Comparison of ENCODE assay signal across 8 mouse cellular contexts in the genomic region with DNA sequence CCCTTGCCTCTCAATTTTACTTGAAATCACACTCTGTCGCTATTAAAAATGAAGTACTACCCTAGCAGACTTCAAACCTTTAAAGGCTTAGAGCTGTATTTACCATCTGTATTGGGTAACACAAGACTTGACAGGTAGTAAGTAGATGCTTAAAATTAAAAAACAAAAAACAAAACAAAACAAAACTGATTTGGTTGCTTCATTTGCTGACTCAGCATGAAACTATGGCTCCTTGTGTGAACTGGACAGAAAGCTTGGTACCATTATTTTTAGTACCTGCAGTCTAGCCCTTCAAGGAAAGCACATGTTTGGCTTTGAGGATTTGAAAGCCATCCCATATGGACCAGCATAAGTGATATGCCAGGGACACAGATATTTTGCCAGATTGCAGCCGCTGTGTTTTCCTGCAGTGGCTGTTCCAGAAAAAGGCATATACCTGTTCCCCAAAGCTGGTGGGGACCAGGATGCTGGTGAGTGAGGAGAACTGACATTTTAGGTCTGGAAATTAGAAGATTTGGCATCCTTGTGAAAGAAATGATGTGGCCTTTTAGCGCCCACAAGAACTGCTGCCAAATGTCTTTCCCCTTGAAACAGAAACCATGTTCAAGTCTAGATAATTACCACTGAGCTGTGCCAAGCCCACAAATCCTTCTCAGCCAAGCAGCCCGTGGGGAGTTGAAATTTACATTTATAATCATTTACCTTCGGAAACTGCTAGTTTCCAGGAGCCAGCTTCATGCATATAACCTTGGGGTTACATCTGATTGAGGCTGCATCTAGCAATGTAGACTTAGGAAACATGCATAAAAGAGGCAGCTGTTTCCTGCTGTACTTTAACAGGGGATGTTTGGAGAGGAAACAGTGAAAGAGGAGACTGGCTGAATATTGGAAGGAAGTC.
DNase-seq lines count a peak whose midpoint lies in the region; ATAC-seq and TF ChIP-seq lines count a peak whose summit lies in the region.

No protein-coding gene starts in this region.

- H3K4me3 ChIP-seq in cerebellum, adult 2 months (replicated peaks; ENCODE audit: insufficient read depth, low read depth, low read length): no peak overlapping the region
- no peak overlapping the region for H3K4me3 ChIP-seq in midbrain, embryonic 13.5 days (replicated peaks)
- no peak overlapping the region for H3K4me3 ChIP-seq in midbrain, embryonic 11.5 days (ENCODE audit: low read depth, low read length)

- peak; percentile 8 to 10 for DNase-seq in cerebellum, adult 2 months
- no peak for DNase-seq in cerebellum, adult 8-10 months
- DNase-seq in midbrain, embryonic 11.5 days (ENCODE audit: low spot score, missing footprints): no peak
- DNase-seq in kidney, postnatal 4 days: peak; percentile 8 to 24
- DNase-seq in right cerebral cortex, postnatal 25 days: peak; percentile 25
- DNase-seq in thymus, postnatal 14 days: no peak
- no peak for DNase-seq in adrenal gland, adult 18-20 months (ENCODE audit: low spot score in 2 of 2)

- H3K4me1 ChIP-seq in cerebellum, adult 2 months (ENCODE audit: control insufficient read depth, insufficient read depth, low read length): no peaks in the 10 kb centered on the region
- H3K4me1 ChIP-seq in midbrain, embryonic 13.5 days (replicated peaks): 0 out of 2 replicates have a peak, but pooled peaks cover 9% of the 10 kb centered on the region
- no peaks in the 10 kb centered on the region for H3K4me1 ChIP-seq in midbrain, embryonic 11.5 days (ENCODE audit: control insufficient read depth, insufficient read depth, low read length)

- H3K27ac ChIP-seq in cerebellum, adult 2 months (ENCODE audit: insufficient read depth, low read length): no peak overlapping the region
- peak overlapping the region; percentile 53; the same call in 1 of the 2 replicates for H3K27ac ChIP-seq in midbrain, embryonic 13.5 days
- no peak overlapping the region for H3K27ac ChIP-seq in midbrain, embryonic 11.5 days (ENCODE audit: low read depth, low read length)

- H3K4me2 ChIP-seq in midbrain, embryonic 13.5 days (replicated peaks): no peak overlapping the region
- no peak overlapping the region for H3K4me2 ChIP-seq in midbrain, embryonic 11.5 days

- no peak overlapping the region for H3K9ac ChIP-seq in midbrain, embryonic 13.5 days (replicated peaks)
- no peak overlapping the region for H3K9ac ChIP-seq in midbrain, embryonic 11.5 days (ENCODE audit: low read length)

- no peaks in the 10 kb centered on the region for H3K36me3 ChIP-seq in midbrain, embryonic 13.5 days
- H3K36me3 ChIP-seq in midbrain, embryonic 11.5 days (ENCODE audit: control insufficient read depth, insufficient read depth, low read length): no peaks in the 10 kb centered on the region

- no peak for ATAC-seq in midbrain, embryonic 13.5 days
- ATAC-seq in midbrain, embryonic 11.5 days (ENCODE audit: low FRiP score): no peak

- WGBS in cerebellum, adult 2 months: 13% methylated on average over 5 of the region's 5 CpGs
- WGBS in midbrain, embryonic 13.5 days: 68% methylated on average over 5 of the region's 5 CpGs
- WGBS in midbrain, embryonic 11.5 days: 81% methylated on average over 5 of the region's 5 CpGs

- H3K27me3 ChIP-seq in cerebellum, adult 2 months (ENCODE audit: control insufficient read depth, insufficient read depth, low read length): no peaks in the 10 kb centered on the region
- H3K27me3 ChIP-seq in midbrain, embryonic 13.5 days: no peaks in the 10 kb centered on the region
- H3K27me3 ChIP-seq in midbrain, embryonic 11.5 days (ENCODE audit: control insufficient read depth, insufficient read depth, low read length): no peaks in the 10 kb centered on the region

- TF ChIP-seq POLR2A in cerebellum, adult 2 months (IDR thresholded peaks at IDR 0.05; ENCODE audit: borderline replicate concordance, insufficient read depth, low read length): no peak

- H3K9me3 ChIP-seq in midbrain, embryonic 13.5 days: no peaks in the 10 kb centered on the region
- no peaks in the 10 kb centered on the region for H3K9me3 ChIP-seq in midbrain, embryonic 11.5 days (ENCODE audit: control insufficient read depth, low read length)

- no peak for TF ChIP-seq CTCF in cerebellum, adult 2 months (IDR thresholded peaks at IDR 0.05; ENCODE audit: borderline replicate concordance, insufficient read depth, low read depth, low read length)

Comparison
In these comparisons a context has a peak if more than half of its experiments do, and no peak if none do; other contexts are left out.
1. DNase-seq: peak in cerebellum, adult 2 months (2 of 2), kidney, postnatal 4 days (2 of 2) and right cerebral cortex, postnatal 25 days (single experiment); none in cerebellum, adult 8-10 months (single experiment), midbrain, embryonic 11.5 days (single experiment), thymus, postnatal 14 days (single experiment) and adrenal gland, adult 18-20 months (0 of 2).